24 mouse cellular contexts compared by ENCODE assay signal in the genomic region with DNA sequence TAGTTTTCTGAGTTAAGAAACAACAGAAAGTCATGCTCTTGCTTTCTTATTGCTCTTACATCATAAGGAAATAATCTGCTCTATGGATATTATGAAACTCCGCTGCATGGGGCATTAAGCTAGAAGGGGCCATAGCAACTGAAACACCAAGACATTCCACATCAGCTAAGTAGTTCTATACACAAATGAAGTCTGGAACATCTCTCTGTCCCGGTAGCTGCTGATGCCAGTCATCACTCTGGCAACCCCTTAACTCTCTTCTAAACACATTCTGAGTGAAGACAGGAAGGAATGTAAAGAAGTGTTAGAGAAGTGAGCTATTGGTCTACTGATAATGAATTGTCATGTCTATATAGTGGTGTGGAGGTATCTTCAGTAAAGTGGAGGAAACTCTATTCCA.
A peak's percentile ranks its signal among the peaks of the same experiment; 100 is the strongest.
DNase-seq lines count a peak whose midpoint lies in the region; ATAC-seq and TF ChIP-seq lines count a peak whose summit lies in the region.
"Had no signal": no experiment of that assay in that cellular context is flagged by ENCODE, and none has a peak within 500 bp of the region (broad histone marks: within the 10 kb centered on the region; RNA-seq: fewer than 3 reads in every experiment).

No protein-coding gene starts in this region.

- no peak overlapping the region for H3K27ac ChIP-seq in heart, embryonic 11.5 days (ENCODE audit: low read depth, low read length)
- no peak overlapping the region for H3K27ac ChIP-seq in heart, embryonic 14.5 days (replicated peaks in 1 of 2; ENCODE audit: control insufficient read depth in 1 of 2, insufficient read depth in 1 of 2, low read depth in 2 of 2, low read length in 2 of 2)
- no peak overlapping the region for H3K27ac ChIP-seq in heart, postnatal 0 days (ENCODE audit: low read depth)
- no peak overlapping the region for H3K27ac ChIP-seq in thymus, adult 2 months (ENCODE audit: control insufficient read depth, insufficient read depth, low read length)
- H3K27ac ChIP-seq: embryonic facial prominence, embryonic 13.5 days; embryonic facial prominence, embryonic 15.5 days; forebrain, embryonic 10.5 days; forebrain, embryonic 12.5 days had no signal

- ATAC-seq in heart, embryonic 11.5 days (replicated peaks; ENCODE audit: insufficient number of reproducible peaks, low FRiP score, low TSS enrichment) = peak; percentile 73; the same call in 1 of the 2 replicates
- peak; percentile 47; the same call in 1 of the 2 replicates for ATAC-seq in heart, embryonic 14.5 days (ENCODE audit: insufficient number of reproducible peaks, insufficient read depth, low FRiP score, low read depth)
- peak; percentile 41; the same call in 1 of the 2 replicates for ATAC-seq in heart, postnatal 0 days (ENCODE audit: insufficient read depth, low read depth)
- ATAC-seq: forebrain, embryonic 14.5 days had no signal

- DNase-seq in heart, postnatal 4 days = no peak
- no peak for DNase-seq in heart, postnatal 25 days (ENCODE audit: low spot score)
- peak; percentile 63 for DNase-seq in heart, postnatal 0 days (ENCODE audit: low spot score)
- DNase-seq in heart, adult 9 months (ENCODE audit: low spot score in 2 of 2) = no peak
- DNase-seq in yolk sac, embryonic 10.5 days (ENCODE audit: low spot score) = peak; percentile 32
- no peak for DNase-seq in thymus, adult 2 months
- DNase-seq: adrenal gland, adult 2 months; adrenal gland, postnatal 10 days; adrenal gland, postnatal 25 days; cerebellum, adult 11 months; cerebellum, adult 18-20 months; cerebellum, adult 8-10 months; cerebellum, adult 9-11 months; cerebellum, postnatal 14 days; cerebellum, postnatal 36 days; embryo, embryonic 11 days had no signal

- intact Hi-C loops in heart, postnatal 25 days (cut with DNase I) = no loop called here

- H3K4me2 ChIP-seq in heart, embryonic 11.5 days = no peak overlapping the region; the same call in 1 of the 2 replicates
- H3K4me2 ChIP-seq in heart, embryonic 14.5 days (ENCODE audit: low read length) = no peak overlapping the region
- H3K4me2 ChIP-seq in heart, postnatal 0 days (ENCODE audit: low read depth, low read length) = no peak overlapping the region
- H3K4me2 ChIP-seq: embryonic facial prominence, embryonic 13.5 days; embryonic facial prominence, embryonic 15.5 days; forebrain, embryonic 12.5 days had no signal

- TF ChIP-seq POLR2A in thymus, adult 2 months (IDR thresholded peaks at IDR 0.05; ENCODE audit: control insufficient read depth, extremely low read depth, insufficient read depth, low read length, poor library complexity) = no peak

- TF ChIP-seq EP300 in heart, postnatal 0 days (IDR thresholded peaks at IDR 0.05; ENCODE audit: low read depth) = no peak

- no peak overlapping the region for H3K4me3 ChIP-seq in heart, embryonic 11.5 days (ENCODE audit: low read depth, low read length)
- H3K4me3 ChIP-seq in heart, embryonic 14.5 days (ENCODE audit: control insufficient read depth in 1 of 2, insufficient read depth in 1 of 2, low read depth in 1 of 2, low read length in 2 of 2) = no peak overlapping the region
- H3K4me3 ChIP-seq in heart, postnatal 0 days (ENCODE audit: low read depth, low read length) = no peak overlapping the region
- H3K4me3 ChIP-seq in thymus, adult 2 months (ENCODE audit: control insufficient read depth, insufficient read depth, low read length) = no peak overlapping the region
- H3K4me3 ChIP-seq: embryonic facial prominence, embryonic 13.5 days; embryonic facial prominence, embryonic 15.5 days; erythroblast, embryonic 14.5 days; forebrain, embryonic 10.5 days; forebrain, embryonic 12.5 days had no signal

- WGBS in heart, embryonic 11.5 days (ENCODE audit: insufficient replicate concordance) = 18% methylated on average over 2 of the region's 2 CpGs
- 17% methylated on average over 2 of the region's 2 CpGs for WGBS in heart, embryonic 14.5 days
- WGBS in heart, postnatal 0 days = 20% methylated on average over 2 of the region's 2 CpGs
- WGBS in thymus, adult 2 months = 89% methylated on average over 2 of the region's 2 CpGs

- TF ChIP-seq CTCF in heart, postnatal 0 days (IDR thresholded peaks at IDR 0.05; ENCODE audit: low read depth) = no peak
- TF ChIP-seq CTCF in thymus, adult 2 months (IDR thresholded peaks at IDR 0.05; ENCODE audit: borderline replicate concordance, control insufficient read depth, extremely low read depth, insufficient read depth, low read length, poor library complexity) = no peak

- H3K9me3 ChIP-seq in heart, embryonic 11.5 days (replicated peaks; ENCODE audit: control insufficient read depth, low read length) = no peaks in the 10 kb centered on the region
- no peaks in the 10 kb centered on the region for H3K9me3 ChIP-seq in heart, embryonic 14.5 days (ENCODE audit: control insufficient read depth, low read length)
- H3K9me3 ChIP-seq in heart, postnatal 0 days (replicated peaks; ENCODE audit: control insufficient read depth, low read length) = no peaks in the 10 kb centered on the region
- H3K9me3 ChIP-seq: embryonic facial prominence, embryonic 13.5 days; embryonic facial prominence, embryonic 15.5 days; forebrain, embryonic 10.5 days; forebrain, embryonic 12.5 days had no signal

- H3K4me1 ChIP-seq in heart, embryonic 11.5 days (ENCODE audit: control insufficient read depth, insufficient read depth, low read length) = peaks cover 7% of the 10 kb centered on the region
- peaks cover 5 to 12% of the 10 kb centered on the region in 2 experiments for H3K4me1 ChIP-seq in heart, embryonic 14.5 days (ENCODE audit: control insufficient read depth in 2 of 2, insufficient read depth in 2 of 2, low read length in 2 of 2)
- peaks cover 8% of the 10 kb centered on the region; the same call in 1 of the 2 replicates for H3K4me1 ChIP-seq in heart, postnatal 0 days (ENCODE audit: control insufficient read depth, insufficient read depth)
- no peaks in the 10 kb centered on the region for H3K4me1 ChIP-seq in thymus, adult 2 months (replicated peaks; ENCODE audit: control insufficient read depth, insufficient read depth, low read length)
- H3K4me1 ChIP-seq: embryonic facial prominence, embryonic 13.5 days; embryonic facial prominence, embryonic 15.5 days; forebrain, embryonic 12.5 days had no signal

- no peaks in the 10 kb centered on the region for H3K36me3 ChIP-seq in heart, embryonic 11.5 days (ENCODE audit: control insufficient read depth, insufficient read depth, low read length)
- no peaks in the 10 kb centered on the region for H3K36me3 ChIP-seq in heart, embryonic 14.5 days (ENCODE audit: control insufficient read depth, insufficient read depth, low read length)
- H3K36me3 ChIP-seq in heart, postnatal 0 days (replicated peaks; ENCODE audit: control insufficient read depth, insufficient read depth, low read length) = no peaks in the 10 kb centered on the region
- H3K36me3 ChIP-seq in thymus, adult 2 months (ENCODE audit: control insufficient read depth, insufficient read depth, low read length) = no peaks in the 10 kb centered on the region
- H3K36me3 ChIP-seq: embryonic facial prominence, embryonic 13.5 days; embryonic facial prominence, embryonic 15.5 days; forebrain, embryonic 10.5 days; forebrain, embryonic 12.5 days had no signal

- no peaks in the 10 kb centered on the region for H3K27me3 ChIP-seq in heart, embryonic 11.5 days (ENCODE audit: control insufficient read depth, insufficient read depth, low read length)
- H3K27me3 ChIP-seq in heart, embryonic 14.5 days (ENCODE audit: control insufficient read depth, insufficient read depth, low read length) = no peaks in the 10 kb centered on the region
- no peaks in the 10 kb centered on the region for H3K27me3 ChIP-seq in heart, postnatal 0 days (ENCODE audit: control insufficient read depth, insufficient read depth, low read length)
- no peaks in the 10 kb centered on the region for H3K27me3 ChIP-seq in thymus, adult 2 months (ENCODE audit: control insufficient read depth, insufficient read depth, low read length)
- H3K27me3 ChIP-seq: embryonic facial prominence, embryonic 13.5 days; embryonic facial prominence, embryonic 15.5 days; forebrain, embryonic 12.5 days had no signal

- H3K9ac ChIP-seq in heart, embryonic 11.5 days (ENCODE audit: low read depth, low read length) = no peak overlapping the region
- H3K9ac ChIP-seq in heart, embryonic 14.5 days (ENCODE audit: low read length) = no peak overlapping the region
- H3K9ac ChIP-seq in heart, postnatal 0 days (replicated peaks; ENCODE audit: low read depth, low read length) = no peak overlapping the region
- H3K9ac ChIP-seq: embryonic facial prominence, embryonic 13.5 days; embryonic facial prominence, embryonic 15.5 days; forebrain, embryonic 12.5 days had no signal

Comparison
In these comparisons a context has a peak if more than half of its experiments do, and no peak if none do; other contexts are left out.
1. DNase-seq: peak in heart, postnatal 0 days (single experiment) and yolk sac, embryonic 10.5 days (single experiment); none in heart, postnatal 4 days (single experiment), heart, postnatal 25 days (single experiment), heart, adult 9 months (0 of 2) and thymus, adult 2 months (single experiment).
2. Peak in every context shown above with its lines, with median percentiles within 50 percentile points of each other: ATAC-seq.